Comparison of ENCODE assay signal across 8 mouse cellular contexts in the genomic region with DNA sequence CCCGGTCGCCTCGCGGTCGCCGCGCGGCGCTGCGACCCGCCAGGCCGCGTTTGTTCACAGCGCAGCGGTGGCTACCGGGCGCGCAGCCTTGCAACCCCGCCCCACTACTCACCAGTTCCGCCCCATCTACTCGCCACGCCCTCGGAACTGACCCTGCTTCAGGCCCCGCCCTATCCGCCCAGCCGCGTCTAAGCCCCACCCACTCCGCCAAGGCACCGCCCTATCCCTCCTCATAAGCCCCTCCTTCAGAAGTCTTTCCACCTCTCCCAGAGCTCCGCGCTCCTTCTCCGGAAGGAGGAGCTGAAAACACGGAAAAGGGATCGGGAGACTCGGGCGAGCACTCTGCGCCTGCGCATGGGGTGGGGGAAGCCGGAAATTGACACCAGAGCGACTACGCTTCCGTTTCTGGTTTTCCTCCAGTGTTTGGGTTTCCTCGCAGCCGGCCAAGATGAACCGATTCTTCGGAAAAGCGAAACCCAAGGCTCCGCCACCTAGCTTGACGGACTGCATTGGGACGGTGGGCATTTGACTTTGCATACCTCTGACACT. TPM values are rescaled to one million over a fixed set of nuclear protein-coding genes. Genes with fewer than 3 reads are reported as not detected.
DNase-seq lines count a peak whose midpoint lies in the region; ATAC-seq and TF ChIP-seq lines count a peak whose summit lies in the region.

A gene (minus strand): TSS at position 135 of the 549 bp plus-strand sequence.
A gene (plus strand): TSS at position 248 of the 549 bp plus-strand sequence.

- H3K4me2 ChIP-seq in forebrain, embryonic 15.5 days (replicated peaks), result peak within 1 kb of the TSS; percentile 80

- H3K27ac ChIP-seq in ES-E14 (ENCODE audit: insufficient read depth, low read depth, low read length, poor library complexity, severe bottlenecking), result 0 out of 2 replicates have a peak within 1 kb of the TSS, but pooled peaks have one; percentile 34
- peak within 1 kb of the TSS; percentile 84 for H3K27ac ChIP-seq in forebrain, embryonic 15.5 days (replicated peaks)

- ATAC-seq in forebrain, embryonic 15.5 days (replicated peaks), result peak; percentile 97
- ATAC-seq in neutrophil, adult 5-6 weeks (ENCODE audit: extremely low read depth, insufficient number of reproducible peaks, low FRiP score, poor library complexity, severe bottlenecking), result peak; percentile 97

- peaks cover 10% of the 10 kb centered on the region for H3K36me3 ChIP-seq in ES-E14 (ENCODE audit: control insufficient read depth, insufficient read depth, low read length, poor library complexity, severe bottlenecking)
- peaks cover 38% of the 10 kb centered on the region for H3K36me3 ChIP-seq in forebrain, embryonic 15.5 days

- H3K9me3 ChIP-seq in ES-E14 (ENCODE audit: control insufficient read depth, insufficient read depth, low read depth, low read length), result no peaks in the 10 kb centered on the region
- no peaks in the 10 kb centered on the region for H3K9me3 ChIP-seq in forebrain, embryonic 15.5 days

- peak; percentile 98 for DNase-seq in ES-E14 (ENCODE audit: low read depth, low spot score)
- DNase-seq in cerebellum, adult 11-12 months, result peak; percentile 99
- DNase-seq in heart, postnatal 25 days (ENCODE audit: low spot score), result peak; percentile 99
- DNase-seq in layer of hippocampus, adult 18-20 months (ENCODE audit: low spot score in 2 of 2), result peak; percentile 99
- DNase-seq in lung, adult 2 months, result peak; percentile 99
- peak; percentile 97 to 98 for DNase-seq in thymus, adult 18-20 months

- peak within 1 kb of the TSS; percentile 88 to 91 for H3K4me3 ChIP-seq in ES-E14 (ENCODE audit: insufficient read depth in 1 of 2, low read depth in 1 of 2, low read length in 2 of 2, poor library complexity in 1 of 2, severe bottlenecking in 1 of 2)
- peak within 1 kb of the TSS; percentile 87 for H3K4me3 ChIP-seq in forebrain, embryonic 15.5 days
- H3K4me3 ChIP-seq in lung, adult 2 months (replicated peaks; ENCODE audit: extremely low read depth, low read depth, low read length), result peak within 1 kb of the TSS; percentile 87

- peaks cover 0 to 3% of the 10 kb centered on the region in 2 experiments; a peak in 1 of 4 replicates for H3K4me1 ChIP-seq in ES-E14 (ENCODE audit: control insufficient read depth in 2 of 2, insufficient read depth in 2 of 2, low read length in 2 of 2, poor library complexity in 1 of 2)
- H3K4me1 ChIP-seq in forebrain, embryonic 15.5 days, result peaks cover 28% of the 10 kb centered on the region
- peaks cover 8% of the 10 kb centered on the region for H3K4me1 ChIP-seq in lung, adult 2 months (ENCODE audit: control insufficient read depth, insufficient read depth, low read length)

- no peaks in the 10 kb centered on the region for H3K27me3 ChIP-seq in forebrain, embryonic 15.5 days

- under 1% methylated on average over 48 of the region's 50 CpGs for WGBS in forebrain, embryonic 15.5 days
- WGBS in lung, adult 2 months, result under 1% methylated on average over 50 of the region's 50 CpGs

- intact Hi-C loops in heart, postnatal 25 days (cut with DNase I), result loop anchor here (2.0 to 5.0 kb wide), 2 partner anchors 96 to 173 kb away; a partner anchor contains a TSS

- peak within 1 kb of the TSS; percentile 89 for H3K9ac ChIP-seq in ES-E14 (ENCODE audit: insufficient read depth, low read depth, low read length, poor library complexity, severe bottlenecking)
- peak within 1 kb of the TSS; percentile 84 for H3K9ac ChIP-seq in forebrain, embryonic 15.5 days (replicated peaks)

- TF ChIP-seq CTCF in lung, adult 2 months (IDR thresholded peaks at IDR 0.05; ENCODE audit: insufficient read depth, low read length), result no peak

- TF ChIP-seq POLR2A in lung, adult 2 months (IDR thresholded peaks at IDR 0.05; ENCODE audit: borderline replicate concordance, extremely low read depth, low read depth, low read length), result peak; percentile 83; the same call in 1 of the 2 replicates

- in situ Hi-C loops in ES-E14 (cut with MboI; ENCODE audit: low sequenced_read_pairs in 2 of 2, unreplicated experiment in 2 of 2), result no loop called here

TF ChIP-seq in ES-E14, 5 proteins besides CTCF, POLR2A, EP300 and RAD21:
- TF ChIP-seq HCFC1 (IDR thresholded peaks at IDR 0.05; ENCODE audit: borderline replicate concordance, insufficient read depth, low read length), result peak; percentile 78; the same call in 1 of the 2 replicates
- no peak for TF ChIP-seq ZNF384 (IDR thresholded peaks at IDR 0.05; ENCODE audit: low read depth, low read length)

RNA-seq across cellular contexts. Expression of the first gene that starts in this region (rescaled TPM):
- 77.9 and 99.5 TPM in 2 replicates for total RNA-seq in ES-E14 (2012; rRNA removed)
- polyA plus RNA-seq in forebrain, embryonic 15.5 days (2015; fragmentation: Nextera tagmentation; extraction: Ambion mirVana), result 199 and 202 TPM in 2 replicates
- total RNA-seq in heart, postnatal 25 days (2021), result 100 to 1,000 TPM; 247 to 264 TPM
- total RNA-seq in layer of hippocampus, adult 18-20 months (2021), result 100 to 1,000 TPM; 154 to 156 TPM
- polyA plus RNA-seq in lung, adult 2 months (2012; rRNA removed), result 123 and 198 TPM in 2 replicates
- total RNA-seq in neutrophil, adult 5-6 weeks (2017), result 134 and 143 TPM in 2 replicates

RNA-seq across cellular contexts. Expression of the second gene that starts in this region (rescaled TPM):
- 41.5 and 67.5 TPM in 2 replicates for total RNA-seq in ES-E14 (2012; rRNA removed)
- polyA plus RNA-seq in forebrain, embryonic 15.5 days (2015; fragmentation: Nextera tagmentation; extraction: Ambion mirVana), result 170 and 178 TPM in 2 replicates
- total RNA-seq in heart, postnatal 25 days (2021), result 10 to 100 TPM; 33.7 to 35.9 TPM
- total RNA-seq in layer of hippocampus, adult 18-20 months (2021), result 10 to 100 TPM; 85.7 to 87.2 TPM
- 17.3 and 32.0 TPM in 2 replicates for polyA plus RNA-seq in lung, adult 2 months (2012; rRNA removed)
- 111 and 126 TPM in 2 replicates for total RNA-seq in neutrophil, adult 5-6 weeks (2017)

Comparison
In these comparisons a context has a peak if more than half of its experiments do, and no peak if none do; other contexts are left out.
1. Peak in every context shown above with its lines: DNase-seq, ATAC-seq, H3K4me3 ChIP-seq and H3K27ac ChIP-seq.